In the genomic region with DNA sequence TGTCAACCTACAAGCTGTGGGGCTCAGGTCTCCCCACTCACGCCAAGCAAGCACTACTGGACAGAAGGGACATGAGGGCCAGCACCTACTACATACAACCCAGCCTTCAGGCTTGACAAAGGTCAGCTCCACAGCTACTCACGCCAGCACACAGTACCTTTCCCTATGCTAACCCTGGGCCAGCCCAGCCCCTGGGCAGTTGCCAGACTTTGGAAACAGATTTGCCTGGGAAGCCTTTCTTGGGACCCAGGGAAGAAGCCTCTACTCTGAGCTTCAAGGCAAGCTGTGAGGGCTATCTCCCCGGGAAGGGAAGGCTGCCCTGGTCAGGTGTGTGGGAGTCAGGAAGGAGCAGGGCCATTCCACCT, we compare ENCODE assay signal across 11 mouse cellular contexts. TPM values are rescaled to one million over a fixed set of nuclear protein-coding genes. Genes with fewer than 3 reads are reported as not detected.
DNase-seq lines count a peak whose midpoint lies in the region; ATAC-seq and TF ChIP-seq lines count a peak whose summit lies in the region.
"Had no signal": no experiment of that assay in that cellular context is flagged by ENCODE, and none has a peak within 500 bp of the region (broad histone marks: within the 10 kb centered on the region; RNA-seq: fewer than 3 reads in every experiment).

No protein-coding gene starts in this region.

- no peak for TF ChIP-seq CTCF in liver, embryonic 14.5 days (IDR thresholded peaks at IDR 0.05; ENCODE audit: low read depth)

- peaks cover 64% of the 10 kb centered on the region for H3K4me1 ChIP-seq in embryonic facial prominence, embryonic 13.5 days
- peaks cover 66% of the 10 kb centered on the region for H3K4me1 ChIP-seq in embryonic facial prominence, embryonic 10.5 days
- peaks cover 93% of the 10 kb centered on the region for H3K4me1 ChIP-seq in megakaryocyte, embryonic 14.5 days
- H3K4me1 ChIP-seq in intestine, embryonic 16.5 days (ENCODE audit: control insufficient read depth, insufficient read depth, low read length), result peaks cover 70% of the 10 kb centered on the region
- H3K4me1 ChIP-seq in liver, embryonic 14.5 days (replicated peaks; ENCODE audit: control insufficient read depth in 2 of 2, insufficient read depth in 2 of 2, low read length in 1 of 2), result peaks cover 44 to 58% of the 10 kb centered on the region in 2 experiments

- ATAC-seq in embryonic facial prominence, embryonic 13.5 days (ENCODE audit: insufficient number of reproducible peaks, insufficient read depth, low FRiP score, low TSS enrichment, low read depth), result no peak
- no peak for ATAC-seq in megakaryocyte, adult 5-6 weeks (ENCODE audit: poor library complexity, severe bottlenecking)
- ATAC-seq in intestine, embryonic 16.5 days, result no peak
- ATAC-seq in liver, embryonic 14.5 days (ENCODE audit: insufficient read depth), result no peak

- peak overlapping the region; percentile 32 for H3K9ac ChIP-seq in embryonic facial prominence, embryonic 13.5 days
- peak overlapping the region; percentile 47 for H3K9ac ChIP-seq in intestine, embryonic 16.5 days (ENCODE audit: low read depth, low read length)
- H3K9ac ChIP-seq in liver, embryonic 14.5 days (replicated peaks), result peak overlapping the region; percentile 0
- H3K9ac ChIP-seq: limb, embryonic 13.5 days had no signal

- H3K27me3 ChIP-seq in embryonic facial prominence, embryonic 13.5 days, result no peaks in the 10 kb centered on the region
- H3K27me3 ChIP-seq in embryonic facial prominence, embryonic 10.5 days (replicated peaks; ENCODE audit: low read depth, poor library complexity, severe bottlenecking), result no peaks in the 10 kb centered on the region
- H3K27me3 ChIP-seq in megakaryocyte, embryonic 14.5 days (replicated peaks), result no peaks in the 10 kb centered on the region
- H3K27me3 ChIP-seq in intestine, embryonic 16.5 days (replicated peaks; ENCODE audit: control insufficient read depth, insufficient read depth, low read length), result no peaks in the 10 kb centered on the region
- no peaks in the 10 kb centered on the region for H3K27me3 ChIP-seq in liver, embryonic 14.5 days (ENCODE audit: control insufficient read depth, insufficient read depth, low read length)
- H3K27me3 ChIP-seq: limb, embryonic 13.5 days had no signal

- no peaks in the 10 kb centered on the region for H3K9me3 ChIP-seq in embryonic facial prominence, embryonic 13.5 days
- H3K9me3 ChIP-seq in embryonic facial prominence, embryonic 10.5 days, result no peaks in the 10 kb centered on the region
- no peaks in the 10 kb centered on the region for H3K9me3 ChIP-seq in megakaryocyte, embryonic 14.5 days
- no peaks in the 10 kb centered on the region for H3K9me3 ChIP-seq in intestine, embryonic 16.5 days (ENCODE audit: control insufficient read depth, low read length)
- H3K9me3 ChIP-seq in liver, embryonic 14.5 days (ENCODE audit: control insufficient read depth, low read length), result no peaks in the 10 kb centered on the region
- H3K9me3 ChIP-seq: G1E; limb, embryonic 13.5 days had no signal

- no peak for DNase-seq in embryonic facial prominence, embryonic 10.5 days (ENCODE audit: low spot score)
- DNase-seq in liver, embryonic 14.5 days (ENCODE audit: low read depth in 3 of 3, low spot score in 3 of 3), result no peak
- DNase-seq in testis, postnatal 14 days (ENCODE audit: low spot score), result no peak
- no peak for DNase-seq in right cerebral cortex, adult 18-20 months
- DNase-seq: cerebellum, adult 11 months had no signal

- no peak overlapping the region for H3K27ac ChIP-seq in embryonic facial prominence, embryonic 13.5 days
- no peak overlapping the region for H3K27ac ChIP-seq in embryonic facial prominence, embryonic 10.5 days (replicated peaks)
- peak overlapping the region; percentile 77 for H3K27ac ChIP-seq in intestine, embryonic 16.5 days (ENCODE audit: low read length)
- peak overlapping the region; percentile 33 for H3K27ac ChIP-seq in liver, embryonic 14.5 days
- H3K27ac ChIP-seq: limb, embryonic 13.5 days had no signal

- peaks cover 57% of the 10 kb centered on the region for H3K36me3 ChIP-seq in embryonic facial prominence, embryonic 13.5 days
- H3K36me3 ChIP-seq in embryonic facial prominence, embryonic 10.5 days (replicated peaks), result peaks cover 86% of the 10 kb centered on the region
- H3K36me3 ChIP-seq in megakaryocyte, embryonic 14.5 days (replicated peaks; ENCODE audit: low read length), result peaks cover 81% of the 10 kb centered on the region
- 0 out of 2 replicates have a peak, but pooled peaks cover 3% of the 10 kb centered on the region for H3K36me3 ChIP-seq in intestine, embryonic 16.5 days (ENCODE audit: control insufficient read depth, insufficient read depth, low read length)
- no peaks in the 10 kb centered on the region; the same call in 1 of the 2 replicates for H3K36me3 ChIP-seq in liver, embryonic 14.5 days (replicated peaks; ENCODE audit: control insufficient read depth, insufficient read depth, low read depth)

- H3K4me2 ChIP-seq in embryonic facial prominence, embryonic 13.5 days, result no peak overlapping the region; the same call in 1 of the 2 replicates
- H3K4me2 ChIP-seq in intestine, embryonic 16.5 days (ENCODE audit: low read depth, low read length), result peak overlapping the region; percentile 24; the same call in 1 of the 2 replicates
- peak overlapping the region; percentile 40 for H3K4me2 ChIP-seq in liver, embryonic 14.5 days (ENCODE audit: low read depth)
- H3K4me2 ChIP-seq: limb, embryonic 13.5 days had no signal

- no peak for TF ChIP-seq EP300 in liver, embryonic 14.5 days (IDR thresholded peaks at IDR 0.05; ENCODE audit: low read depth)

- WGBS in embryonic facial prominence, embryonic 13.5 days, result 70% methylated on average over 3 of the region's 3 CpGs
- 72% methylated on average over 3 of the region's 3 CpGs for WGBS in embryonic facial prominence, embryonic 10.5 days
- WGBS in intestine, embryonic 16.5 days, result 55% methylated on average over 3 of the region's 3 CpGs
- 38% methylated on average over 3 of the region's 3 CpGs for WGBS in liver, embryonic 14.5 days (ENCODE audit: insufficient replicate concordance)

- no peak overlapping the region for H3K4me3 ChIP-seq in embryonic facial prominence, embryonic 13.5 days
- no peak overlapping the region for H3K4me3 ChIP-seq in embryonic facial prominence, embryonic 10.5 days
- H3K4me3 ChIP-seq in megakaryocyte, embryonic 14.5 days (replicated peaks), result peak overlapping the region; percentile 56
- H3K4me3 ChIP-seq in intestine, embryonic 16.5 days (ENCODE audit: low read length), result no peak overlapping the region
- no peak overlapping the region for H3K4me3 ChIP-seq in liver, embryonic 14.5 days (ENCODE audit: insufficient read depth in 1 of 2, low read depth in 2 of 2, low read length in 2 of 2)
- H3K4me3 ChIP-seq: limb, embryonic 13.5 days had no signal

RNA-seq across cellular contexts. Expression of a gene that starts 27.8 kb away (rescaled TPM):
- polyA plus RNA-seq in embryonic facial prominence, embryonic 13.5 days (2015; fragmentation: Nextera tagmentation; extraction: Ambion mirVana), result 15.4 and 15.7 TPM in 2 replicates
- polyA plus RNA-seq in embryonic facial prominence, embryonic 10.5 days (2016; fragmentation: Nextera tagmentation; extraction: Ambion mirVana), result 8.8 and 8.9 TPM in 2 replicates
- polyA plus RNA-seq in megakaryocyte, embryonic 14.5 days (2012; ENCODE audit: insufficient read depth, low replicate concordance), result 0.51 TPM in 1 of 2 replicates, not detected in the other
- total RNA-seq in megakaryocyte, adult 5-6 weeks (2015), result 0.93 TPM in 1 of 2 replicates, not detected in the other
- 0.11 TPM in 1 of 2 replicates, not detected in the other for total RNA-seq in megakaryocyte, adult 5-6 weeks (2017)
- polyA plus RNA-seq in intestine, embryonic 16.5 days (2015; fragmentation: Nextera tagmentation; extraction: Ambion mirVana), result 4.6 and 5.5 TPM in 2 replicates
- polyA plus RNA-seq in liver, embryonic 14.5 days (2012; rRNA removed), result 0.29 and 0.39 TPM in 2 replicates
- 0.33 and 0.44 TPM in 2 replicates for polyA plus RNA-seq in liver, embryonic 14.5 days (2014; fragmentation: Nextera tagmentation; extraction: Ambion mirVana)

RNA-seq across cellular contexts. Expression of a gene that starts 37.5 kb away (rescaled TPM):
- polyA plus RNA-seq in embryonic facial prominence, embryonic 13.5 days (2015; fragmentation: Nextera tagmentation; extraction: Ambion mirVana), result 116 and 138 TPM in 2 replicates
- 189 and 195 TPM in 2 replicates for polyA plus RNA-seq in embryonic facial prominence, embryonic 10.5 days (2016; fragmentation: Nextera tagmentation; extraction: Ambion mirVana)
- polyA plus RNA-seq in megakaryocyte, embryonic 14.5 days (2012; ENCODE audit: insufficient read depth, low replicate concordance), result 58.4 and 65.2 TPM in 2 replicates
- 43.1 and 60.4 TPM in 2 replicates for total RNA-seq in megakaryocyte, adult 5-6 weeks (2015)
- total RNA-seq in megakaryocyte, adult 5-6 weeks (2017), result 22.4 and 28.3 TPM in 2 replicates
- polyA plus RNA-seq in intestine, embryonic 16.5 days (2015; fragmentation: Nextera tagmentation; extraction: Ambion mirVana), result 82.5 and 85.9 TPM in 2 replicates
- polyA plus RNA-seq in liver, embryonic 14.5 days (2012; rRNA removed), result 7.4 and 9.5 TPM in 2 replicates
- polyA plus RNA-seq in liver, embryonic 14.5 days (2014; fragmentation: Nextera tagmentation; extraction: Ambion mirVana), result 24.4 and 27.2 TPM in 2 replicates

RNA-seq across cellular contexts. Expression of a gene that starts 43.1 kb away (rescaled TPM):
- 5.2 and 5.4 TPM in 2 replicates for polyA plus RNA-seq in embryonic facial prominence, embryonic 13.5 days (2015; fragmentation: Nextera tagmentation; extraction: Ambion mirVana)
- 10.3 and 11.3 TPM in 2 replicates for polyA plus RNA-seq in embryonic facial prominence, embryonic 10.5 days (2016; fragmentation: Nextera tagmentation; extraction: Ambion mirVana)
- 2.8 and 5.5 TPM in 2 replicates for polyA plus RNA-seq in megakaryocyte, embryonic 14.5 days (2012; ENCODE audit: insufficient read depth, low replicate concordance)
- 5.9 and 8.0 TPM in 2 replicates for total RNA-seq in megakaryocyte, adult 5-6 weeks (2015)
- 11.0 and 11.5 TPM in 2 replicates for total RNA-seq in megakaryocyte, adult 5-6 weeks (2017)
- polyA plus RNA-seq in intestine, embryonic 16.5 days (2015; fragmentation: Nextera tagmentation; extraction: Ambion mirVana), result 4.1 and 4.8 TPM in 2 replicates
- polyA plus RNA-seq in liver, embryonic 14.5 days (2012; rRNA removed), result 5.2 and 5.8 TPM in 2 replicates
- 2.8 and 3.0 TPM in 2 replicates for polyA plus RNA-seq in liver, embryonic 14.5 days (2014; fragmentation: Nextera tagmentation; extraction: Ambion mirVana)

RNA-seq across cellular contexts. Expression of a gene that starts 45.0 kb away (rescaled TPM):
- 57.4 and 57.9 TPM in 2 replicates for polyA plus RNA-seq in embryonic facial prominence, embryonic 13.5 days (2015; fragmentation: Nextera tagmentation; extraction: Ambion mirVana)
- polyA plus RNA-seq in embryonic facial prominence, embryonic 10.5 days (2016; fragmentation: Nextera tagmentation; extraction: Ambion mirVana), result 81.5 and 86.2 TPM in 2 replicates
- polyA plus RNA-seq in megakaryocyte, embryonic 14.5 days (2012; ENCODE audit: insufficient read depth, low replicate concordance), result 6.3 and 27.6 TPM in 2 replicates
- 21.3 and 22.2 TPM in 2 replicates for total RNA-seq in megakaryocyte, adult 5-6 weeks (2015)
- total RNA-seq in megakaryocyte, adult 5-6 weeks (2017), result 42.8 and 44.8 TPM in 2 replicates
- polyA plus RNA-seq in intestine, embryonic 16.5 days (2015; fragmentation: Nextera tagmentation; extraction: Ambion mirVana), result 40.0 and 44.8 TPM in 2 replicates
- polyA plus RNA-seq in liver, embryonic 14.5 days (2012; rRNA removed), result 19.7 and 24.4 TPM in 2 replicates
- 23.6 and 27.4 TPM in 2 replicates for polyA plus RNA-seq in liver, embryonic 14.5 days (2014; fragmentation: Nextera tagmentation; extraction: Ambion mirVana)

Comparison
In these comparisons a context has a peak if more than half of its experiments do, and no peak if none do; other contexts are left out.
1. H3K27ac ChIP-seq: peak in intestine, embryonic 16.5 days (single experiment) and liver, embryonic 14.5 days (single experiment); none in embryonic facial prominence, embryonic 13.5 days (single experiment) and embryonic facial prominence, embryonic 10.5 days (single experiment).
2. Peak in every context shown above with its lines, with median percentiles within 50 percentile points of each other: H3K9ac ChIP-seq.